Mouse (Mus musculus) CH12F3 (cell line): ENCODE data around the gene Wdfy4.

Experiments used
- in situ Hi-C: fragments of 300-500 bp; cut with MboI; formaldehyde crosslinking; loops from 2 replicates; pipeline ENCODE4 v1.14.3; 2020; ENCODE audit warnings: low sequenced_read_pairs

Wdfy4 gene

GRCm38 (mm10) chr14:33083326-33083725, 102.0 kb downstream of the Wdfy4 start:
- in situ Hi-C loops = no loop called here

- in situ Hi-C loops = no loop called here
Measured at GRCm38 (mm10) chr14:33082301-33082700, 103.0 kb downstream of the Wdfy4 start.

- in situ Hi-C loops = no loop called here
Measured at GRCm38 (mm10) chr14:33081370-33081860, 103.9 kb downstream of the Wdfy4 start.

- in situ Hi-C loops = no loop called here
Measured at GRCm38 (mm10) chr14:33078596-33078995, 106.7 kb downstream of the Wdfy4 start.

- in situ Hi-C loops = no loop called here
Measured at GRCm38 (mm10) chr14:33078110-33078509, 107.2 kb downstream of the Wdfy4 start.

GRCm38 (mm10) chr14:33073355-33073754, 112.0 kb downstream of the Wdfy4 start:
- in situ Hi-C loops = no loop called here

- in situ Hi-C loops = no loop called here
Measured at GRCm38 (mm10) chr14:33072351-33072750, 113.0 kb downstream of the Wdfy4 start.

GRCm38 (mm10) chr14:33067676-33068075, 117.6 kb downstream of the Wdfy4 start:
- in situ Hi-C loops = no loop called here

- in situ Hi-C loops = no loop called here
Measured at GRCm38 (mm10) chr14:33062996-33063395, 122.3 kb downstream of the Wdfy4 start.

- in situ Hi-C loops = no loop called here
Measured at GRCm38 (mm10) chr14:33058881-33059660, 126.2 kb downstream of the Wdfy4 start.

- in situ Hi-C loops = no loop called here
Measured at GRCm38 (mm10) chr14:33053441-33053840, 131.9 kb downstream of the Wdfy4 start.

- in situ Hi-C loops = no loop called here
Measured at GRCm38 (mm10) chr14:33045217-33045616, 140.1 kb downstream of the Wdfy4 start.

- in situ Hi-C loops = no loop called here
Measured at GRCm38 (mm10) chr14:33036811-33037210, 148.5 kb downstream of the Wdfy4 start.

GRCm38 (mm10) chr14:33035386-33035785, 149.9 kb downstream of the Wdfy4 start:
- in situ Hi-C loops = no loop called here

GRCm38 (mm10) chr14:33033424-33033823, 151.9 kb downstream of the Wdfy4 start:
- in situ Hi-C loops = no loop called here

GRCm38 (mm10) chr14:33030849-33031248, 154.5 kb downstream of the Wdfy4 start:
- in situ Hi-C loops = no loop called here

- in situ Hi-C loops = no loop called here
Measured at GRCm38 (mm10) chr14:33019606-33020005, 165.7 kb downstream of the Wdfy4 start.

- in situ Hi-C loops = no loop called here
Measured at GRCm38 (mm10) chr14:33019050-33019449, 166.3 kb downstream of the Wdfy4 start.

- in situ Hi-C loops = no loop called here
Measured at GRCm38 (mm10) chr14:33007638-33008037, 177.7 kb downstream of the Wdfy4 start.

GRCm38 (mm10) chr14:33005114-33005513, 180.2 kb downstream of the Wdfy4 start:
- in situ Hi-C loops = no loop called here

GRCm38 (mm10) chr14:33000112-33000979, 185.0 kb downstream of the Wdfy4 start:
- in situ Hi-C loops = no loop called here

- in situ Hi-C loops = no loop called here
Measured at GRCm38 (mm10) chr14:32999511-32999910, 185.8 kb downstream of the Wdfy4 start.
